Mouse (Mus musculus) spleen, postnatal 36 days (tissue): Measurements from ENCODE around the gene Actr3.

ENCODE experiments used
- DNase-seq, 2 experiments: peaks; one replicate each; pipeline ENCODE4 v3.0.0; 2022; ENCODE audit warnings: low spot score in 2 of 2, mixed read lengths in 1 of 2

Gene Actr3

GRCm38 (mm10) chr1:125435369-125436135 lies at the start of gene Actr3:
TSS of gene Actr3 (minus strand) at chr1:125435727.
- peak; percentile 99 to 100 for DNase-seq

GRCm38 (mm10) chr1:125482459-125483287 lies 47.1 kb upstream of the Actr3 start:
- no peak for DNase-seq

GRCm38 (mm10) chr1:125481842-125482241 lies 46.3 kb upstream of the Actr3 start:
- no peak for DNase-seq

GRCm38 (mm10) chr1:125478588-125478987 lies 43.1 kb upstream of the Actr3 start:
- DNase-seq = no peak

GRCm38 (mm10) chr1:125475961-125476682 lies 40.6 kb upstream of the Actr3 start:
- no peak for DNase-seq

GRCm38 (mm10) chr1:125473866-125474265 lies 38.3 kb upstream of the Actr3 start:
- DNase-seq = peak; percentile 20 to 29

GRCm38 (mm10) chr1:125473126-125473666 lies 37.7 kb upstream of the Actr3 start:
- DNase-seq = peak; percentile 59 to 63

- DNase-seq = peak; percentile 16 to 34
Observed at GRCm38 (mm10) chr1:125470805-125471648, 35.5 kb upstream of the Actr3 start.

GRCm38 (mm10) chr1:125467936-125468335 lies 32.4 kb upstream of the Actr3 start:
- DNase-seq = peak; percentile 4 to 20

GRCm38 (mm10) chr1:125466621-125467257 lies 31.2 kb upstream of the Actr3 start:
- peak; percentile 86 to 89 for DNase-seq

GRCm38 (mm10) chr1:125464011-125464410 lies 28.5 kb upstream of the Actr3 start:
- peak; percentile 58 to 64 for DNase-seq

GRCm38 (mm10) chr1:125463349-125463748 lies 27.8 kb upstream of the Actr3 start:
- DNase-seq = no peak

GRCm38 (mm10) chr1:125462917-125463316 lies 27.4 kb upstream of the Actr3 start:
- DNase-seq = no peak

- no peak for DNase-seq
Observed at GRCm38 (mm10) chr1:125458531-125458930, 23.0 kb upstream of the Actr3 start.

- DNase-seq = no peak
Observed at GRCm38 (mm10) chr1:125455128-125455527, 19.6 kb upstream of the Actr3 start.

- DNase-seq = no peak
Observed at GRCm38 (mm10) chr1:125450282-125451000, 14.9 kb upstream of the Actr3 start.

GRCm38 (mm10) chr1:125447926-125448325 lies 12.4 kb upstream of the Actr3 start:
- DNase-seq = no peak

GRCm38 (mm10) chr1:125441679-125442078 lies 6.2 kb upstream of the Actr3 start:
- peak; percentile 83 to 84 for DNase-seq

GRCm38 (mm10) chr1:125441251-125441650 lies 5.7 kb upstream of the Actr3 start:
- DNase-seq = peak; percentile 78 to 79

- no peak for DNase-seq
Observed at GRCm38 (mm10) chr1:125439556-125439955, 4.0 kb upstream of the Actr3 start.
